Mouse (Mus musculus): ENCODE measurements at regions not wholly inside any gene's neighbourhood (a gene's known extent, or its start where the extent isn't known, plus 50 kb on each side); places are given as distances from the start of the nearest gene placed in this dataset.

GRCm38 (mm10) chr6:15501063-15501462 lies 219.4 kb upstream of the Mdfic start:
- no peak for DNase-seq (ENCODE audit: low spot score)

- DNase-seq (ENCODE audit: low spot score): no peak
These were observed 211.1 kb upstream of the Mdfic start for GRCm38 (mm10) chr6:15509314-15509713.

GRCm38 (mm10) chr6:15537279-15537678 lies 183.2 kb upstream of the Mdfic start:
- DNase-seq (ENCODE audit: low spot score): no peak

GRCm38 (mm10) chr6:15541969-15542368 lies 178.5 kb upstream of the Mdfic start:
- no peak for DNase-seq (ENCODE audit: low spot score)

DNA sequence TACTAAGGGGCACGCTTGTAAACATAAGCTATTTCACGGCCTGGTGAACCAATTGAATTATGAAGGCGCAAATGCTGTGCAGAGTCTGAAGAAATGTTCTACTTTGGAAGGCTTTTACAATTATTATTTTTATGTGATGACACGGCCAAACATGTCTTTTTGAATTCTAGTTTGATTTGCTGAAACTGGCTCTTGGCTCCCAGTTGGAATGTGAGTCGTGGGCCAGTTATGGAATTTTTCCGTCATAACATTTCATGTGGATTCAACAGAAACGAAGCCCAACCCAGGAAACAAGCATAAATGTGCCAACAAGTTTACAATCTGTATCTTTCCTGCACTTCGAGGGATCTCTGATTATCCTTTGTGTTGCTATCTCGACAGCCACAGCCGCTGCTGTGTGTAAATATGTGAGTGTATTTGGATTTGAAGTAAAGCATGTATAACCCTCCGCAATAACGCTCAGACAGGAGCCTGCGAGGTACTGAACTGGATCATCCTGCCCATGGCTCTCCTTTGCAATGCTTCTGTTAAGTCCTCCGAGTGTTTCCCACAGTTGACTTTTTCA lies 176.9 kb upstream of the Mdfic start:
- DNase-seq (ENCODE audit: low spot score): no peak

- no peak for DNase-seq (ENCODE audit: low spot score)
These were observed 171.6 kb upstream of the Mdfic start for GRCm38 (mm10) chr6:15548833-15549232.

DNA sequence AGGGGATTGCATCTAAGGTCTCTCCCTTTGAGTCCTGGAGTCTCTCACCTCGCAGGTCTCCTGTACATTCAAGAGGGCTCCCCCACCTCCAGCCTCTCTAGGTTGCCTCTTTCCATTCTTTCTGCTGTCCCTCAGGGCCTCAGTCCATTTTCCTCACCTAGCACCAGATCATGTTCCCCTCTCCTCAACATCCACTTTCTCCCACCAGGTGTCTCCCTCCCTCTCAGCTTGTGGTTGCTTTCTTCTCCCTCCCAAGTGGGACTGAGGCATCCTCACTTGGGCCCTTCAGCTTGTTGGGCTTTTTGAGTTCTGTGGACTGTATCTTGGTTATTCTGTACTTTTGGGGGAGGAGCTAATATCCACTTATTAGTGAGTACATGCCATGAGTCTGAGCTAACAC lies 127.7 kb upstream of the Mdfic start:
- no peak for DNase-seq (ENCODE audit: low spot score)

DNA sequence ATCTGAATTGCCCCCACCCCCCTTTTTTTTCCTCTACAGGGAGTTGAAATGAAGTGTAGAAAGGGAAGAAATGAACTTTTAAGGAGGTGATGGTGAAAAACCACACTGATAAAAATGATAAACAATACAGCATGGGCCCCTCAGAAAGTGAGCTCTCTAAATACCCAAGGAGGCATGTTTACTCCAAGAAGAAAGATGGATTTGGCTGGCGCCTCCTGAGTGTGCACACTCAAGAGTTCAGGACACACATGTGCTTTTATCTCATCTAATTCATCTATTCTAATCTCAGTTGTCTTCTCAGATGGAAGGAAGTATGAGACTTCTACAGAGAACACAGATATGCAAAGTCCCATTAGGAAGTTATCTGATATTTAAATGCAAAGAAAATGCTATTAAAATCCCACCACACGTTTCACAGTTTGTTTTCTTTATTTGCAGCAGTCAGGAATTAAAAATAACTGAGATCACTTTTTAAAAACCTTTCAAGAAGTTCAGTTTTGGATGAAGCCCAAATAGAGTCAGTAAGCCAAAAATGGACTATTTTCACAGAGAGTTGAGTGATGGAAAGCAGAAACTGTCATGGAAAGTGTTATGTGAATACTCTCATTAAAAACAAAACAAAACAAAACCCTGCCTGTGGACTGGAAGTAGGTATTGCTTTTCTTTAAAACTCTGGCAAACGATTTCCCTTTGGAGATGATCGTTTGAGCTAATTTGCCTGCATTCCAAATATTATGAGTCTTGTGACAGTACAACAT lies 123.1 kb upstream of the Mdfic start:
- no peak for DNase-seq (ENCODE audit: low spot score)

DNA sequence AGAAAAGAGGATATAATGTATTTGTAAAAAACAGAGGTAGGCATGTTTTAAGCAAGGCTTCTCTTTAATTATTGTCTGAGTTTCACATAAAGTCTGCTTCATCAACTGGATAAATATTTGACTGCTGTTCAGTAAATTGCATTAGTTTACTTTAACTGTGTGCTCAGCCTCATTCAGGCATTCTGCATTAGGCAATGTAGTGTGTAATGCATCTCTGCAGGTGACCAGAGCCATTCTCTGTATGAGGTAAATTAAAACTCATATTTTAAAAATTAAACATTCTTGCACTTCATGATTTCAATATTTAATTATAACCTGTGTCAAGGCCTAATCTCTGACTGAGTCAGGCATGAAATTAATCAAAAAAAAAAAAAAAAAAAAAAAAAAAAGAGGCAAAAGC lies 110.3 kb upstream of the Mdfic start:
- DNase-seq (ENCODE audit: low spot score): no peak

GRCm38 (mm10) chr6:15625910-15626564 lies 94.4 kb upstream of the Mdfic start:
- DNase-seq (ENCODE audit: low spot score): no peak

- peak; percentile 12 for DNase-seq (ENCODE audit: low spot score)
These were observed 81.9 kb upstream of the Mdfic start for GRCm38 (mm10) chr6:15638548-15638947.

DNA sequence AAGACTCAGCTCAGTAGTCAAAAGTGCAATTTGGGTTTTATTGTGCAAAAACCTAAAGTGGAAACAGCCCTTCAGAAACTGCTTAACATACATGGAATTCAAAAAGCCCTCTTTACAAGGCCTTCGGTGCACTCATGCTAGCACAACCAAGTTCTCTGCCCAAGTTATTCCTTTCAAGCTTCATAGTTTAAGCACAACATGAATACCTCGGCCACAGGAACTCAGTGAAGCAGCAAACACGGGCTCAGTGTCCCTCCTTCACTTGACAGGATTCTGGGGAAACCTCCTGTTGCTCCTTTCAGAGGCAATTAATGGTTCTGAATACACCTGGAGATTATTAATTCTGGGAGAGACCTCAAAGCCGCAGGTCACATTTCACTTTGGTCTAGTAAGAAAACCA lies 81.1 kb upstream of the Mdfic start:
- DNase-seq (ENCODE audit: low spot score): peak; percentile 26

- no peak for DNase-seq (ENCODE audit: low spot score)
These were observed 80.5 kb upstream of the Mdfic start for GRCm38 (mm10) chr6:15639809-15640479.

DNA sequence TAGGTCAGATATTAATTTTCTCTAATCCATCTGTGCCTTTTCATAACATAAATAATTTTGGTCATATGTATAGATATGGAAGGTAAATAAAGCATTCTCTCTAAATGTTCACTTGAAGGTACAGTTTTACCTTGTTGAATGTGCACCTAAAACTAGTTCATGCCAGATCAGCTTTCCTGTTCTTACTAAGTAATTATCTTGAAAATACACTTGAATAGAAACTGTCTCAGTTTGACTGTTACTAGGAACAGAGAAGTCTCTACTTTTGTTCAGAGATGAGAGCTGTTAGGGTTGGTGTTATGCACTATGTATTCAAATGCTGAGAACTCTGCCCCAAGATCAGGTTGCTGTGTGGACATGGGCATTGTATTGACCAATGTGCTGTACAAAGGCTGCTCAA lies 76.2 kb upstream of the Mdfic start:
- DNase-seq (ENCODE audit: low spot score): no peak

DNA sequence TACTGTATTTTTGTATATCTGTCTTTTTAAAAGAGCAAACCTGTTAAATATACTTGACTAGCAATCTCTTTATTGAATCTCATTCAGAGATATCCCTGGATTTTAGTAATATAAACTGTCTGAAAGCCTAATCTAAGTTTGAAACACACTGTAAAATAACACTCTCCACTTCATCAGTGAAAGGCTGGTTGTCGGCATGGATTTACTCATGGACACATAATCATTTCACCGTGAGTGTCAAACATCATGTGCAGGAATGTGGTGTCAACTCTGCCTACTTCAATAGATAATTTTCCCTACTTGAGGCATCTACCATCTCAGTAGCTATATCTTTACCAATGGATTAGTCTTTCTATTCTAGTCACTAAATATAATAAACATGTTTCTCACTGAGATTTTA lies 73.0 kb upstream of the Mdfic start:
- no peak for DNase-seq (ENCODE audit: low spot score)
